Mouse (Mus musculus): ENCODE results near the gene Catsper4. TPM values are rescaled to one million over a fixed set of nuclear protein-coding genes. Genes with fewer than 3 reads are reported as not detected.
"Not testable (repeated sequence)": the region's sequence is repeated elsewhere in the genome, so short reads cannot be mapped to it uniquely, and the experiment has no call there.

The Catsper4 gene
- 1 to 10 TPM; 1.6 to 2.1 TPM for total RNA-seq (2021)
- long read RNA-seq, experiment 1, result 0 reads
- long read RNA-seq, experiment 2, result 0 reads

DNA sequence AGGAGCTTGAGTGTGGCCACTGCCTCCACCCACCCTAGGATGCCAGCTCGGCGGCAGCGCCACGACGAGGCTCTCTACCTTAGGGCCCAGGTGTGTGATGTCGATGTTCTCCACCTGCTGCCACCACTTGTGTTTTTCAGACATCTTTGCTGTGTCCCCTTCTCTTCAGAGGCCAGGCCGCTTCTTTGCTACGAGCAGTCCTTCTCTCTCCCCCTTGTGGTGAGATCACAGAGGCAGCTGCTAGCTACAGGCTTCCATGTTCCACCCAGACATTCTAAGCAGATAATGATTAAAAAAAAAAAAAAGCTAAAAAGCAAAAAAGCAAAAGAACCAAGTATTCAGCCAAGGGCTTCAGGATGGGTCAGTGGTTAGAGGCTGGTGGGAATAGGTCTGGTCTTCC, at the start of gene Catsper4:
TSS of gene Catsper4 (minus strand) at position 190 of the 400 bp plus-strand sequence.
- Histone ChIP-seq H3K4me3 (no peak within 1 kb of the TSS), H3K27ac (no peak within 1 kb of the TSS)
- no peak for TF ChIP-seq CTCF (IDR thresholded peaks at IDR 0.05)
- intact Hi-C loops (cut with DNase I), result no loop called here
- DNase-seq, result no peak

DNA sequence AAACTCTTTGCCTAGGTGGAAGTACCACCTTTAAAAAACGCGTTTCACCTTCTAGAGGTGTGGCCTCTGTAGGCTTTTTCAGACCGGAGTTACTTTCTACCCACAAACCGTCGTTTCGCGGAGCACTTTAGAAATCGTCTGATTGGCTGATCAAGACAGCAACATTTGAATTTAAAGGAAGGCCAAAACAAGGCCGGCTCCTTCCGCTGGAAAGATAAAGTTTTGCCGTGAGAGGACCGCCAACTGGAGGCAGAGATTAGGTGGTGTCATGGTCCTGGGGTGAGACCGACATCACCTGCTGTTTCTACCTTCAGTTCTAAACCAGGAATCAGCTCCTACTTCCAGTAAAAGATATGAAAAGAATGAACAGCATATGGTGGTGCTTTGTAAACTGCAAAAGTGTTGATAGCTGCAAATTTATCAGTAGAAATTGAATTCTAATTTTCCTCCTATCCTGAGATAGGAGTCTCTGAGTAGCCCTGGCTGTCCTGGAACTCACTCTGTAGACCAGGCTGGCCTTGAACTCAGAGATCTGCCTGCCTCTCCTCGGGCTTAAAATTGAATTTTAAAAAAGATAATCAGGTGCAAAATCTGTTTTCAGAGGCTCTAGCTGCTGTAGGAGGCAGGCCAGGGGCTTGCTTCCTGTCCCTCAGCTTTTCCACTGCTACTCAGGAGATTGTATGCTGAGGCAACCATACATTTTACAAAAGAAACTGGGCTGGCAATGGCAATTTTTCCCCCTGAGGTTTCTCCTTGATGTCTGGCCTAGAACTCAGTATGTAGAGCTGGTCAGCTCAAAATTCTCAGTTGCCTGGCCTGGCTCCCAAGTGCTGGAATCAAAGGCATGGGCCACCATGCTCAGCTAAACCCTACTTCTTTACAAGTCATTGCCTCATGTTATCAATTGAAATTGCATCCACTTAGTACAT, 46.5 kb upstream of the Catsper4 start:
- no peak for TF ChIP-seq CTCF (IDR thresholded peaks at IDR 0.05)
- intact Hi-C loops (cut with DNase I), result no loop called here
- Histone ChIP-seq H3K27ac (no peak overlapping the region), H3K4me3 (peak overlapping the region; percentile 41; the same call in 1 of the 2 replicates)
- DNase-seq, result no peak

DNA sequence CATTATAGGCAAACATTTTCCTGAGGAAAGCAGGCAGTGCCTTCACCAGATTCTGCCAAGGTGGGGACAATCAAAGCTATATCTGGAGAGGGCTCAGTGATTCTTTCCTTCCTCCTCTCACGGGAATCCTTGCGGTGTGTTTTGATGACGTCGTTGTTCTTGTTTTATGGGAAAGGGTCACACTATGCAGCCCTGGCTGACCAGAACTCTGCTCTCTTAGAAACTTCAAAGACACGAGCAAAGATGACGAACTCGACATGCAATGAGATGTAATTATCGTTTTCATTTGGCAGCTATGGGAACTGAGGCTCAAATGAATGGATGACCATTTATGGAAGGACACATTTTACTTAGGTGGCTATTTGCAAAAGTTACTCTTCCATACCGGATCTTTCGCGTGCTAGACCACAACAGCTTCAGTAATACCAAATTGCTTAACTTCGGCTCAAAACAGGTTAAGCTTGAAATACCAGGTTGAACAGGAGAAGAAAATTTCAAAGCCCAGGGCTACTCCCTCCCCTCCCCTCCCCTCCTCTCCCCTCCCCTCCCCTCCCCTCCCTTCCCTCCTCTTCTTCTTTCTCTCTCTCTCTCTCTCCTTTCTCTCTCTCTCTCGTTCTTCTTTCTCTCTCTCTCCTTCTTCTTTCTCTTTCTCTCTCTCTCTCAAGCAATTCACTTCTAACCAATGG, 45.7 kb upstream of the Catsper4 start:
- DNase-seq, result no peak
- TF ChIP-seq CTCF (IDR thresholded peaks at IDR 0.05), result no peak
- intact Hi-C loops (cut with DNase I), result no loop called here
- Histone ChIP-seq H3K4me3 (peak overlapping the region; percentile 41; the same call in 1 of the 2 replicates), H3K27ac (no peak overlapping the region)

DNA sequence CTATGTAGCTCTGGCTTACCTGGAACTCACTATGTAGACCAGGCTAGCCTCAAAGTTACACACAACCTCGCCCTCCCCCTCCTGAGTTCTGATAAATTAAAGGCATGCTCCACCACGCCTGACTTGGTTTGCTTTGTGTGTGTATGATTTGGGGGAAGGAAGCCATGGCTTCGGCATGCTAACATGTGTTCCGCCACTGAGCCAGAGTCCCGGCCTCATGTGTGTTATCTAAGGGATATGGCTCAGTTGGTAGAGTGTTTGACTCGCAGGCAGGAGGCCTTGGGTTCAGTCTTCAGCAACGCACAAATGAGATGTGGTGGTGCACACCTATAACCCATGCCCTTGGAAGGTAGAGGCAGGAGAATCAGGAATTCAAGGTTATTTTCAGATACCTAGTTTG, 44.8 kb upstream of the Catsper4 start:
- no peak overlapping the region for H3K27ac ChIP-seq
- no peak for DNase-seq
- no peak overlapping the region for H3K4me3 ChIP-seq
- intact Hi-C loops (cut with DNase I), result no loop called here
- no peak for TF ChIP-seq CTCF (IDR thresholded peaks at IDR 0.05)

GRCm38 (mm10) chr4:134269622-134270021, 42.4 kb upstream of the Catsper4 start:
- DNase-seq, H3K27ac ChIP-seq, H3K4me3 ChIP-seq: not testable (repeated sequence)
- intact Hi-C loops (cut with DNase I), result loop anchor here (10.0 kb wide), 1 partner anchor 205 kb away; no protein-coding TSS in a partner anchor
- peak; percentile 60 for TF ChIP-seq CTCF (IDR thresholded peaks at IDR 0.05)

DNA sequence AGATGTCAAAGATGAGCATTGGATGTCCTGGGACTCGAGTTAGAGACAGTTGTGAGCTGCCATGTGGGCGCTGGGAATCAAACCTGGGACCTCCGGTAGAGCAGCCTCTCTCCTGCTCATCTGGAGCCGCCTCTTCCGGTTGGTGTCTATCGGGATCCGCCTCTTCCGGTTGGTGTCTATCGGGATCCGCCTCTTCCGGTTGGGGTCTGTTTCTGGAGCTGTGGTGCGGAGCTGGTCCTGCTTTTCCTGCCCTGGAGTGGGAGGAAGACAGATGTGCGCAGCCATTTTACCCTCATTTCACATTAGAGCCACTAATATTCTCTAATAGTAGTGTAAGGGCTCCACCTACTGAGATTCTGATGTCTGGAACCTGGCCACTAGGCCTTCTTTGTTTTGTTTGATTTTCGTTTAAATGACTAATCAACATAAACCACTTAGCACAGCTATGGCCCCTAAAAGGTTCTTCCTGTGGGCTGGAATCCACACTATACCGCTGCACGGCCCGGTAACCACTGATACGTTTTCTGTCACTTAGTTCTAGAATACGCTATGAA, 41.0 kb upstream of the Catsper4 start:
- Histone ChIP-seq H3K4me3 (no peak overlapping the region), H3K27ac (no peak overlapping the region)
- peak; percentile 45 for TF ChIP-seq CTCF (IDR thresholded peaks at IDR 0.05)
- intact Hi-C loops (cut with DNase I), result loop anchor here (10.0 kb wide), 1 partner anchor 207 kb away; no protein-coding TSS in a partner anchor
- DNase-seq, result no peak

- intact Hi-C loops (cut with DNase I), result loop anchor here (10.0 kb wide), 1 partner anchor 209 kb away; no protein-coding TSS in a partner anchor
- DNase-seq, result no peak
- peak overlapping the region; percentile 43; the same call in 1 of the 2 replicates for H3K27ac ChIP-seq
- no peak for TF ChIP-seq CTCF (IDR thresholded peaks at IDR 0.05)
- no peak overlapping the region for H3K4me3 ChIP-seq
These were observed 38.8 kb upstream of the Catsper4 start for GRCm38 (mm10) chr4:134265860-134266585.

- Histone ChIP-seq H3K27ac (no peak overlapping the region), H3K4me3 (no peak overlapping the region)
- DNase-seq, result peak; percentile 76
- peak; percentile 84 for TF ChIP-seq CTCF (IDR thresholded peaks at IDR 0.05)
- intact Hi-C loops (cut with DNase I), result loop anchor here (1.0 to 10.0 kb wide), 2 partner anchors 125 to 212 kb away; no protein-coding TSS in a partner anchor
These were observed 36.0 kb upstream of the Catsper4 start for GRCm38 (mm10) chr4:134263191-134263590.

GRCm38 (mm10) chr4:134258354-134258753, 31.2 kb upstream of the Catsper4 start:
- H3K27ac ChIP-seq, result peak overlapping the region; percentile 74; the same call in 1 of the 2 replicates
- no peak for TF ChIP-seq CTCF (IDR thresholded peaks at IDR 0.05)
- DNase-seq, result no peak
- no peak overlapping the region for H3K4me3 ChIP-seq
- intact Hi-C loops (cut with DNase I), result no loop called here

GRCm38 (mm10) chr4:134257198-134258009, 30.2 kb upstream of the Catsper4 start:
- peak overlapping the region; percentile 23; the same call in 1 of the 2 replicates for H3K4me3 ChIP-seq
- peak overlapping the region; percentile 74 for H3K27ac ChIP-seq
- DNase-seq, result no peak
- TF ChIP-seq CTCF (IDR thresholded peaks at IDR 0.05), result no peak
- intact Hi-C loops (cut with DNase I), result no loop called here

All from gastrocnemius, adult 2 months (tissue).